Mouse (Mus musculus) ES-Bruce4 (cell line): ENCODE measurements around the gene Sox5.

Source experiments
- CTCF ChIP-seq: IDR thresholded peaks from one replicate; pipeline ENCODE4 v1.8.1; 2011; ENCODE audit warnings: low read depth, low read length
- POLR2A ChIP-seq: IDR thresholded peaks from one replicate; pipeline ENCODE4 v1.8.1; 2011; ENCODE audit warnings: low read length; ENCODE audit not compliant: insufficient read depth

GRCm38 (mm10) chr6:144704962-144705361 lies 76.8 kb downstream of the Sox5 start:
- no peak for TF ChIP-seq CTCF
- TF ChIP-seq POLR2A, result no peak
